Mouse (Mus musculus) lung, adult 2 months (tissue): ENCODE measurements around the gene Hsdl1.

Source experiments
- CTCF ChIP-seq: fragments of 200-500 bp; IDR thresholded peaks from 2 replicates; pipeline ENCODE4 v1.5.1; 2011; ENCODE audit warnings: mild to moderate bottlenecking, low read length, control low read depth; ENCODE audit not compliant: insufficient read depth
- POLR2A ChIP-seq: fragments of 200-500 bp; IDR thresholded peaks from 2 replicates; pipeline ENCODE4 v1.6.1; 2011; ENCODE audit warnings: low read depth, mild to moderate bottlenecking, control low read depth, low read length, borderline replicate concordance; ENCODE audit errors: extremely low read depth

- TF ChIP-seq CTCF (no peak), POLR2A (no peak)
Observed at GRCm38 (mm10) chr8:119620848-119621465, 46.0 kb upstream of the Hsdl1 start.
